Mouse (Mus musculus) lung, embryonic 14.5 days (tissue): ENCODE results near the gene Mrps27. TPM values are rescaled to one million over a fixed set of nuclear protein-coding genes. Genes with fewer than 3 reads are reported as not detected.
A peak's percentile ranks its signal among the peaks of the same experiment; 100 is the strongest.

Experiments
- ATAC-seq: fragments of 200-750 bp; cut with Nextera tagmentation; 2 replicates; pipeline ENCODE4 v1.8.0; 2017; ENCODE audit warnings: mild to moderate bottlenecking, moderate TSS enrichment, moderate library complexity; ENCODE audit not compliant: insufficient read depth
- DNase-seq: peaks from one replicate; pipeline ENCODE4 v3.0.0-alpha.2; 2015
- H3K27ac ChIP-seq: fragments of 300-500 bp; sonication (generic); 2 replicates; pipeline ENCODE4 v1.5.1; 2014; ENCODE audit warnings: low read depth, mild to moderate bottlenecking, moderate library complexity
- H3K27me3 ChIP-seq: fragments of 300-500 bp; sonication (generic); 2 replicates; pipeline ENCODE4 v1.6.1; 2014; ENCODE audit warnings: low read length, control low read depth; ENCODE audit not compliant: insufficient read depth
- H3K36me3 ChIP-seq: fragments of 300-500 bp; sonication (generic); 2 replicates; pipeline ENCODE4 v1.6.1; 2014; ENCODE audit warnings: control low read depth; ENCODE audit not compliant: insufficient read depth
- H3K4me1 ChIP-seq: fragments of 300-500 bp; sonication (generic); 2 replicates; pipeline ENCODE4 v1.6.1; 2014; ENCODE audit warnings: antibody characterized with exemption, control low read depth; ENCODE audit not compliant: insufficient read depth
- H3K4me2 ChIP-seq: fragments of 300-500 bp; sonication (generic); 2 replicates; pipeline ENCODE4 v1.6.1; 2014; ENCODE audit warnings: mild to moderate bottlenecking
- H3K4me3 ChIP-seq: fragments of 300-500 bp; sonication (generic); 2 replicates; pipeline ENCODE4 v1.5.1; 2014; ENCODE audit warnings: low read depth, low read length
- H3K9ac ChIP-seq: fragments of 300-500 bp; sonication (generic); 2 replicates; pipeline ENCODE4 v1.6.1; 2014
- H3K9me3 ChIP-seq: fragments of 300-500 bp; sonication (generic); 2 replicates; pipeline ENCODE4 v1.6.1; 2016; ENCODE audit warnings: low read depth, low read length, control low read depth
- CTCF ChIP-seq: IDR thresholded peaks from 2 replicates; pipeline ENCODE4 v1.5.1; 2016; ENCODE audit warnings: antibody characterized with exemption, low read depth
- WGBS: fragments of 180-500 bp; shearing (Covaris S2); extraction: QIAGEN DNeasy Blood & Tissue Kit; methylation state at CpG from one replicate; pipeline ENCODE4 v1.1.7; 2014; 5-methylcytosine and 5-hydroxymethylcytosine counted together
- polyA plus RNA-seq: library from polyadenylated mRNA; unstranded; fragments of >200 nt; fragmentation: Nextera tagmentation; extraction: Ambion mirVana; gene quantifications from 2 replicates; pipeline ENCODE4 v1.2.1, GENCODE M21; 2014

Gene Mrps27
- polyA plus RNA-seq, 1 experiment from 2014 or later: 63.0 TPM

DNA sequence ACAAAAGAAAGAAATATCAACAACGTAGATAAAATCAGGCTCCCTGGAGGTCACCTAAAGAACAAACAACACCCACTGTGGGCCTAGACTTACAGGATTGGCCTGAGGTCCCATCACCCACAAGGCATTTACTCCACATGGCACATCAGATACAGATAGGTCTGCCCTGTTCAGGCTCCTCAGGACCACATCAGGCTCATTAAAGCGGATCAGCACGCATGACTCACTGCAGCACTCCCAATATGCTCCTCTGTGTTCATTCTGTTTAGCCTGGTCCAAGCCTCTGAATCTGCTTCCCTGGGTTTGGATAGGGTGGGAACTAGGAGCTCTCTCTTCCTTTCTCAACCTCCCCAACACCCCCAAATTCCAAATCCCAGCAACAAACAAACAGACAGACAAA lies 107.9 kb downstream of the Mrps27 start:
- ATAC-seq (no peak), DNase-seq (no peak)
- Histone ChIP-seq H3K9me3 (no peaks in the 10 kb centered on the region), H3K4me1 (peaks cover 1% of the 10 kb centered on the region; the same call in 1 of the 2 replicates), H3K4me3 (no peak overlapping the region), H3K4me2 (no peak overlapping the region), H3K27ac (no peak overlapping the region), H3K27me3 (no peaks in the 10 kb centered on the region), H3K9ac (no peak overlapping the region), H3K36me3 (no peaks in the 10 kb centered on the region)
- 75% methylated on average over 3 of the region's 3 CpGs for WGBS
- no peak for TF ChIP-seq CTCF

DNA sequence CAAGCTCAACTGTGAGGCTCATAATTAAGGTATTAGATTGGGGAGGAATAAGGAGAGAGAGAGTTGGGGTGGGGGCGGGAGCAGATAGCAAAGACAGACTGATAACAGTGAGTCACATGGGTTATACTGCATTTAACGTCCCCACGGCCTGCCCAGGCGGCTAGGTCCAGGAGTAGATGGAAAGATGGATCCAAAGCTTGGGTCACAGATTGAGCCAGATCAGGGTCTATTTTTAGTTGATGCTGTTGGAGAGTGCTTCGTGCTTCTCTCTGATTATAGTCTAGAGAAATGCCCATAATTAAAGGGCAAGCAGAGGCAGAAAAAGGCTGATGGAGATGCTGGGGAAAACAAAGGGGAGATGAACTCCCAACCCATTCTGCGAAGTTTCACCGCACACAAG lies 110.4 kb downstream of the Mrps27 start:
- DNase-seq (no peak), ATAC-seq (no peak)
- no peak overlapping the region for H3K4me2 ChIP-seq
- H3K4me1 ChIP-seq: no peaks in the 10 kb centered on the region
- H3K9me3 ChIP-seq: no peaks in the 10 kb centered on the region
- no peaks in the 10 kb centered on the region for H3K27me3 ChIP-seq
- H3K9ac ChIP-seq: no peak overlapping the region
- H3K27ac ChIP-seq: no peak overlapping the region
- TF ChIP-seq CTCF: no peak
- H3K36me3 ChIP-seq: no peaks in the 10 kb centered on the region
- H3K4me3 ChIP-seq: no peak overlapping the region
- WGBS: 80% methylated on average over 7 of the region's 7 CpGs

DNA sequence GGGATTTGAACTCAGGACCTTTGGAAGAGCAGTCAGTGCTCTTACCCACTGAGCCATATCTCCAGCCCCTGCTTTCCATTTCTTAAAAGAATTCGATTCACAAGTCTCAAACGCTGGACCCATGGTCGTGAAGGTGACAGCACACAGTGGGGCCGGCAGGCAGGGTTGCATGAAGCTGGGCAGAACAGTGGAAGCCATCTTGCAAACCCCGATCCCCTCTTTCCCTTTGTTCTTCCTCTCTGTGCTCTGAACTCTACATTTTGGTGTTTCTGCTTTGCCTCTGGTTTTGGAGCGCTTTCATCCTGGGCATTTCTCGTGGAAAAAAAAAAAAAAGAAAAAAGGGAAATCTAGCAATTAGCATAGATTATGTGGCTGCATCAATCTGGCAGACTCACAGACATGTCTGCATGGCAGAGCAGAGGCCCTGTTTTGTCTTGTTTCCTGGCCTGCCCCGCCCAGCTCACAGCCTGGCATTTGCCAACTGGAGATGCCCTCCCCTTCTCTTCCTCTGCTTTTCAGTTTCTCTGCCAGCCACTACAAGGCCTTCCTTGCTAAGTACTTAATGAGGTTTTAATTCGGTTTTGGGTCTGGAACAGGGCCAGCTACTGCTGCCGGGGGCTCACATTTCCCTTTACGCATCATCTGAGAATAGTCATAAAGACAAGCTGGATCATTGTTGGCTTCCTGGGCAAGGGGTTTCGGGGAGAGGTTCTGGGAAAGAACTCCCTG lies 114.2 kb downstream of the Mrps27 start:
- TF ChIP-seq CTCF: no peak
- ATAC-seq (no peak), DNase-seq (peak; percentile 74)
- H3K4me1 ChIP-seq: no peaks in the 10 kb centered on the region
- H3K4me3 ChIP-seq: no peak overlapping the region
- 68% methylated on average over 12 of the region's 12 CpGs for WGBS
- H3K27me3 ChIP-seq: no peaks in the 10 kb centered on the region
- no peak overlapping the region for H3K4me2 ChIP-seq
- H3K9ac ChIP-seq: no peak overlapping the region
- no peaks in the 10 kb centered on the region for H3K36me3 ChIP-seq
- no peak overlapping the region for H3K27ac ChIP-seq
- H3K9me3 ChIP-seq: no peaks in the 10 kb centered on the region

DNA sequence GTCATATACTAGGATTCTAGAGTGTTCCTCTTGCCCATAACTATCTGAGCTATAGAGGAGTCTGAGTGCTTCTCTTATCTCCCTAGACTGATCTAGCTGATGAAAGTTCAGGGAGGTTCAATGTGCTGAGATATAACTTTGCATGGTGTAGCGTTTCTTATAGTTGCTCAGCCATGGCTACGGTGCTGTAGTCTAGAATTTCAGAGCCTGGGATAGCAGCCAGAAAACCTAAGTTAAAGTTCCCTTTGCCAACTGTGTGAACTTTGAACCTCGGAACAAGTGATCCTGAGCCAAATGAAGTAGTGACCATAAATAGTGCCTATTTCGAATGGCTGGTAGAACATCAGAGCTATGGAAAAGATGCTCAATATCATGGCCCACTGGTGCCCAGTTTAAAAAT lies 115.0 kb downstream of the Mrps27 start:
- no peak overlapping the region for H3K9ac ChIP-seq
- no peak overlapping the region for H3K27ac ChIP-seq
- DNase-seq (peak; percentile 45), ATAC-seq (no peak)
- 70% methylated on average over 4 of the region's 4 CpGs for WGBS
- H3K9me3 ChIP-seq: no peaks in the 10 kb centered on the region
- H3K36me3 ChIP-seq: no peaks in the 10 kb centered on the region
- H3K4me1 ChIP-seq: no peaks in the 10 kb centered on the region
- no peaks in the 10 kb centered on the region for H3K27me3 ChIP-seq
- H3K4me3 ChIP-seq: no peak overlapping the region
- H3K4me2 ChIP-seq: no peak overlapping the region
- no peak for TF ChIP-seq CTCF

DNA sequence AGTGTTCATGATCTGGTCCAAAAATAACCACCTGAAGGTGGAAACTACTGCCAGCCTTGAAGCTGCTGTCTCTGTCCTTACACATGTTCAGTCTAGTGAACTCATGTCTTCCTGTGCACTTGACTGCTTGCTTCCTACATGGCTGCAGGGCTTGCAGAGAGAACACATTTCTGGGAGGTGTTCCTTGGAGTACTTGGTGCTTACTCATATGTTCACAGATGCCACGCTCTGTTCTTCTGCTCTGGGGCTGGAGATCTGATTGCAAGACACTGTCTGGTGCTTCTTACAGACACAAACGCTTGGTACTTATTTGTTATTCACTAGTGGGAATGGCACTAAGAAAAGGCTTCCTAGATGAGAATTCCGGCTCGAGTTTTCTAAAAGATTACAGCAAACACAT lies 117.3 kb downstream of the Mrps27 start:
- H3K4me1 ChIP-seq: no peaks in the 10 kb centered on the region
- ATAC-seq (no peak), DNase-seq (no peak)
- no peak overlapping the region for H3K9ac ChIP-seq
- 86% methylated on average over 4 of the region's 4 CpGs for WGBS
- no peak overlapping the region for H3K27ac ChIP-seq
- no peaks in the 10 kb centered on the region for H3K9me3 ChIP-seq
- H3K4me2 ChIP-seq: no peak overlapping the region
- no peak overlapping the region for H3K4me3 ChIP-seq
- H3K36me3 ChIP-seq: no peaks in the 10 kb centered on the region
- H3K27me3 ChIP-seq: no peaks in the 10 kb centered on the region
- TF ChIP-seq CTCF: no peak

DNA sequence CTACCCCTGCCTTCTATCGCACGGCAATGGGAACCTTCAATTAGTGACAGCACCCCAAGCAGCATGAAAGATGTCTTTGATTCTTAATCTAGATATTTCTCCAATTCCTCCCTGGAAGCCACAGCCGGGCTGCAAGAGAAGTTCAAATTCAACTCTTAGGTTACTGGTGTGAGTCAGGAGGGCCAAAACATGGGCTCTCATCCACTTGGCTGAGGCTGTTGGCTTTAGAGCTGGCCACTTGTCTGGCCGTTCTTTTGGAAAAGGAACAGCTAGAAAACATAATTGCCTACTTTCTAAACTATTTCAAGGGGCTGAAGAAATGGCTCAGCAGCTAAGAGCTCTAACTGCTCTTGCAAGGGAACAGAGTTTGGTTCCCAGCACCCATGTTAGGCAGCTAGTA lies 120.0 kb downstream of the Mrps27 start:
- ATAC-seq (no peak), DNase-seq (no peak)
- Histone ChIP-seq H3K9me3 (no peaks in the 10 kb centered on the region), H3K36me3 (no peaks in the 10 kb centered on the region), H3K27me3 (no peaks in the 10 kb centered on the region), H3K4me2 (no peak overlapping the region), H3K27ac (no peak overlapping the region), H3K9ac (no peak overlapping the region), H3K4me3 (no peak overlapping the region), H3K4me1 (no peaks in the 10 kb centered on the region)
- 63% methylated on average over 4 of the region's 4 CpGs for WGBS
- no peak for TF ChIP-seq CTCF

Other genes starting within 250 kb of the Mrps27 start
- 1.3 and 1.5 TPM in 2 replicates for gene Zfp366, start 160.0 kb upstream of the Mrps27 start, polyA plus RNA-seq
- 47.3 and 48.8 TPM in 2 replicates for gene Ptcd2, start 81 bp upstream of the Mrps27 start, polyA plus RNA-seq
- gene Map1b, start 171.8 kb downstream of the Mrps27 start, polyA plus RNA-seq: 72.2 and 73.3 TPM in 2 replicates